Mouse (Mus musculus): ENCODE data around the gene Plscr1.

Plscr1 gene

GRCm38 (mm10) chr9:92253585-92254321 lies 4.2 kb downstream of the Plscr1 start:
- no peak for DNase-seq (ENCODE audit: low read depth)

DNA sequence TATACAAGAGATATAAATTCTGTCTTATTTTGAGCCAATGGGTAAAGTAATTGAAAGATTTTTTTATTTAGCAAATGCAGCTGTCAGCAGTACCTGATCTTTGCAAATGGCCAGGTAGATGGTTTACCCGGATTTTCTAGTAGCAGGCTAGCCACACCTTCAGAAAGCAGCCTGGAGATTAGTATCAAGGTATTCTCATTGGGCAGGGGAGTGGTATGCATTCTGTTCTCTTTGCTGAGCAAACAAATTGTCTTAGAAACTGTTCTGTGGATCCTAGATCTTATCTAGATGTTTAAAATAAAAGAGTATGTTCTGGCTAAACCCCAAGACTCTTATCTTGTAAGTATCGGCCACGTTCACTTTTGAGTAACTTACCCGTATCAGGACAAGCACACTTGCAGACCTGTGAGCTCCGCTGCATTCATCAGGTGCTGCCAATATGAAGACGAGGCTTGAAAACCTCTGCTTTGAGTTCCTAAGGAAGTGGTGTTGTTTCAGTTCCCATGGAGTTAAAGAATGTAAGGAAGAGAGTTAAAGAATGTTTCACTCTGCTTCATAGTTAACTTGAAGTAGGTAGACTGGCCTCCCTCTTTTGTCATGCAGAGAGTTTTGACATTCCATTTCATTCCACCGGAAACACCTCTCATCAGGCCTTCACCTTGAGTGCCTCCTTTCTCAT lies 11.1 kb downstream of the Plscr1 start:
- DNase-seq (ENCODE audit: low read depth), result no peak

- peak; percentile 50 for DNase-seq (ENCODE audit: low read depth)
Observed at GRCm38 (mm10) chr9:92265719-92266118, 16.2 kb downstream of the Plscr1 start.

DNA sequence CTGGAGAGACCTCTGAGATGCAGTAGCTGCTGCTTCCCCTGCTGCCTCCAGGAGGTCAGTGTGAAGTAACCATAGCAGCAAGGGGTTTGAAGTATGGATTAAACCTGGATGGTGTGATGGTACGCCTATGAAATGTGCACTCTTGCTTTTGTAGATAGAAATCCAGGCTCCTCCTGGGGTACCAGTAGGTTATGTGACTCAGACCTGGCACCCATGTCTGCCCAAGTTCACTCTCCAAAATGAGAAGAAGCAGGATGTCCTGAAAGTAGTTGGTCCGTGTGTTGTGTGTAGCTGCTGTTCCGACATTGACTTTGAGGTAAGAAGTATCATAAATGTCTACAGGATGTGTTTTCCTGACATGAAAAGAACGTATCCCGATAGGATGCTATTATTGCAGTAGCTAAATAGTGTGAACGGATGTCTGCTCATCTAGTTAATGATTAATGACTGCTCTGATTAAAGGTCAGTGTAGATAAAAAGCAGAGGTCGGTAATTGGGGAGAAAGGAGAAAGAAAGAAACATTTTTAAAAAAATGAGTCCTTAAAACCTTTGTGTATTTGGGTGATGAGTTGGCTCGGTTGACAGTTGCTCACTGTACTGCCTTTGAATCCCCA lies 17.1 kb downstream of the Plscr1 start:
- no peak for DNase-seq (ENCODE audit: low read depth)

GRCm38 (mm10) chr9:92267732-92268131 lies 18.2 kb downstream of the Plscr1 start:
- no peak for DNase-seq (ENCODE audit: low read depth)

DNA sequence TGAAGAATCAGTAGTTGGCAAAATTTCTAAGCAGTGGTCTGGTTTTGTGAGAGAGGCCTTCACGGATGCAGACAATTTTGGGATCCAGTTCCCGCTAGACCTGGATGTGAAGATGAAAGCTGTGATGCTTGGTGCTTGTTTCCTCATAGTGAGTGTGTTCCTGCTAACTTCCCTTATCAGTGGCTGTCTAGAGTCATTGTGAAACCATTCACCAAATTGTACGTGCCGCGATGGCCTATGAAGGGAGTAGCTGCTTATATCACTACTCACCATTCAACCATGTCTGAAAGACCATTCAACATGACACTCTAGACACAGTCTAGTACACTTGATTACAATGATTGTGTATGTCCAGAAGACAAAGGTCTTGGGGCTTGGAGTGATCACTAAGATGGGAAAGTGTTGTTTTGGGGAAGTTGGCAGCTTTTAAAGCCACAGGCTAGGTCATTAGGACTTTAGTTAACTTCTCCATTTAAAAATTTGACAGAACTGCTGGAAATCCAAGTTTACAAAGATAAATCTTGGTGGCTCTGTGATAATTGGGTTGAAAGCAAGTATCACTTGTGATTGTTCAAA lies 20.4 kb downstream of the Plscr1 start:
- DNase-seq (ENCODE audit: low read depth), result no peak

DNA sequence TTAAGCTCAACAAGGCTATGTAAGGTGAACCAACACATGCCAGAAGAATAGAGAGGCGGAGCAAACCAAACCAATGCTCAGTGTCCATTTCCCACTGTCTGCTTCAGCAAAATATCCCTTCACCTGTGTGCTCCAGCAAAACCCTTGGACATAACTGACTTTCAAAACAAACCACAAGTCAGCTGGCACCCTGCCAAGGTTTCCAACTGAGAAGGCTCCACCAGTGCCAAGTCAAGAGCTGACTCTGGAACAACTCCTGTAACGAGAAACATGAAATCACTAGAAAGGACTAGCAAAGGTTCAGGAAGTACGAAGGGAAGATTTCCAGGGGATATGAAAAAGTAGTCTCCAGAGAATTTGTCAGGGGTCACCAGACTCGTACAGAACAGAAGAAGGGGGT lies 21.4 kb downstream of the Plscr1 start:
- no peak for DNase-seq (ENCODE audit: low read depth)

DNA sequence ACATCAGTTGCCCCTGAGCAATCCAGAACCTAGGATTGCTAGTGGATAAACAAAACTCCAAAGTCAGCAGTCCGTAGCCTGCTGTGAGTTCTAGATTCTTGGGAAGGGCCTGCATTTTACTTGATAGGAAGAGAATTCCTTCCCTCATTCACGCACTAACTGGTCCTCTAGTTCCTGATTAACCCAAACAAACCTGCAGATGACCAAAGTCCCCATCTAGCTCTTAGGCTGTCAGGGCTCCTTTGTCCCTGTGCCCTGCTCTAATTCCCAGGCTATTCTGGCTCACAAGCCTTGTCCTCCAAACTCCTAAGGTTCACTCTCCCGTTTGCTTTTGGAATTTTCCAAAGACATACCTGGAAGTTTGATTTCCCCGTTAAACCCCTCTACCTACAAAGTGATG lies 23.1 kb downstream of the Plscr1 start:
- DNase-seq (ENCODE audit: low read depth), result no peak

- DNase-seq (ENCODE audit: low read depth), result no peak
Observed at GRCm38 (mm10) chr9:92273271-92273670, 23.7 kb downstream of the Plscr1 start.

DNA sequence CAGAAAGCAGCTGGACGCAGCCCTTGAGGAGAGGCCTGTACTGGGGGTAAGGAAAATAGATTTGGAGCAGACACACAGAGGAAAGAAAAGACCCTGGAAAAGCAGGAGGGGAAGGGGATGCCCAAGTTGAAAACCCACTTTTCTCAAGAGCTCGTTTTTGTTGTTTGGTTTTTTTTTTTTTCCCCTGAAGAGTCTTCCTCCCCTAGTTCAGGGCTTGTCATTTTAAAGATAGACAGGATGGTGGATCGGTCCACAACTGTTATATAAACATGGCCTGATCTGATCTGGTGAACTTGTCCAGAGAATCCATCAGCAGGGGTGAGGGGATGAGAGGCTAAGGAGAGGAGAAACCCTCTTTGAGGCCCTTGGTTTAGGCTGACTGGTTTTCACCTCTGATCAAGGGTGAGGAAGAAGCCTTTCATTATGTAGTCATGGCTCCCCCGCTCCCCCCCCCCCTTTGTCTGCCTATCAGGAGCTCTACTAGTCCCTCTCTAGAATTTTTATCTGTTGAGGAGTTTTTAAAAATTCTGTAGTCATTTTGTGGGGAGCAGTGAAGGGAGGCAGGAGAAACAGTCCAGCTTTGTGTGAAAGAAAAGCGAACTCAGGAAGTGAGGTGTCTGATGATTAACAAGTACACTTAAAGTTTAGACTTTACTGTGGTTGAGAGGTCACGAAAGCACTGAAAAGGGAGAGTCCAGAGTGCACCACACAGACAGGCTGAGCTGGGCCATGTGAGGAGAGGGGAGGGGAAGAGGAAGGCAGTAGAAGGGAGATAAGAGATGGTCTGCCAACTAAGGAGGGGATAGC lies 24.6 kb downstream of the Plscr1 start:
- peak; percentile 16 for DNase-seq (ENCODE audit: low read depth)

- no peak for DNase-seq (ENCODE audit: low read depth)
Observed at GRCm38 (mm10) chr9:92275486-92276207, 26.1 kb downstream of the Plscr1 start, which contains the start of gene Plscr2. Gene Plscr2, plus strand, starts transcription at chr9:92275602.

- no peak for DNase-seq (ENCODE audit: low read depth)
Observed at GRCm38 (mm10) chr9:92276360-92276759, 26.8 kb downstream of the Plscr1 start.

DNA sequence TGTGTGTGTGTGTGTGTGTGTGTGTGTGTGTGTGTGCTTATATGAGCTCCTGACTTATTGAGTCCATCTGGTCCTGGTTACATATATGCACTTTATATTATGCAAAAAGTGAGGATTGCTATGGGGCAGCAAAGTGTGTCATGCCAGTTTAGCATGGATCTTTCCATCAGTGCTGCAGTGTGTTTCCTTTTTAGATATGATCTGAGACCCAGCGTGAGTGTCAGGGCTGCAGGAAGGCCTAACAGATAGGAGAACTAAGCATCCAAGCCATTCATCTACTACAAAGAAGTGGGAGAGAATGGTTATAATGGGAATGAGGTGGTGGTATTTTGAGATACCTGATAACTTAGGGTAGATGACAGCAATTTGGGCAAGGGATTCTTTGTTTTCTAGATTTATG lies 30.5 kb downstream of the Plscr1 start:
- DNase-seq (ENCODE audit: low read depth), result no peak

DNA sequence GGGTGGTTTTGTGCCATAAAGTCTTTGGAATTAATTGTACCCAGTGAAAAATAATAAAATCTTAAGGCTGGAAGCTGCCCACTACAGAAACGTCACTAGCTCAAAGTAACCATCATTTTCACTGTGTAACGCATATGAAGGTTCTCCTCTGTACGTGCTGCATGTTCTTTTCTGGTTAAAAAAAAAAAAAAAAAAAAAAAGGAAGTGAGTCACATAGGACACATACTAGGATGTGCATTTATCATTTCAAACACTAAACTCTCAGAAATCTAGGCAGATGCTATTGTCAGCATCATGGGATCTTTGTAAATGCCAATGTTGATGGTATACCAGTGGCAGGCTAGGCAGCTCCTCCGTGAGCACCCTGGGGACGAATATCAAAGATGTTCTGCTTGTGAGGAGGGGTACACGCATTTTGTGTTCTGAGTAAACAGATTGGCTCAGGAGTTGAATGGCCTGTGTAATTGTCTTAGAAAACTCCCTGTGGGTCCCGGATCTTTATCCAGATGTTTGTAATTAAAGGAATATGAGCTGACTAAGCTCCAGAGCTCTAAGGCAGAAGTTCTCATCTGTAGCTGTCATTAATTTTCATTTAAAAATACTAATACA lies 33.1 kb downstream of the Plscr1 start:
- DNase-seq (ENCODE audit: low read depth), result no peak

DNA sequence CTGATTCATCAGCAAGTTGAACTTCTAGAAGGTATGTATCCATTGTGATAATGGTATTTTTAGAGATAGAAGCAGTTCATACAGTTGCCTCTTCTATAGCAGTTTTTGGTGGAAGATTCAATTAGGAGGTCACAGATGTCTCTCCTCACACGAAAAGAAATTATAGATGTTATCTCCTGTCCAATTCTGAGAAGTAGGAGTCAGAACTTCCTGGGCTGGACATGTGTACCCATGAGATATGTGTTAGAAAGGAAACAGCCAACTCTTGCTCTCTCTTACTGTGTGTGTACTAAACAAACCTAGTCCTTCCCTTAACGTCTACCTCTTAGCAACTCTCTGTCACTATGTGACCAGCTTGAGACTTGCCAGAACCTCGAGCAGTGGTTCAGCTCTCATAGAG lies 40.1 kb downstream of the Plscr1 start:
- no peak for DNase-seq (ENCODE audit: low read depth)

- no peak for DNase-seq (ENCODE audit: low read depth)
Observed at GRCm38 (mm10) chr9:92292169-92292568, 42.6 kb downstream of the Plscr1 start.

DNA sequence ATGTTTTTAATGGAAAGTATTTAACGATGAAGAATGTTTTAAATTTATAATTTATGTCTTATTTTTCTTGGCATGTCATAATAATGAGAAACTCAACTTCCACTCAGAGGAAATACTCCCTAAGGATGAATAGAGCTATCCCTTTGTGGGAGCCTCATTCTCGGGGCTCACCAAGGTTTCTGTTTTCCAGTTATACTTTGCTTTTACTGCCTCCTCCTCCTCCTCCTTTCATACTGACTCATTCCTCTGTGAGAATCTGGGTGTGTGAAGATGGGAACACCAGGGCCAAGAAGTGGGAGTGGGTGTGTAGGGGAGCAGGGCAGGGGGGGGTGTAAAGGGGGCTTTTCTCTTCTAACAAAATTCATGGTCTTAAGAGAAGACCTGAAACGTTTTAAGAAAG lies 43.4 kb downstream of the Plscr1 start:
- DNase-seq (ENCODE audit: low read depth), result no peak

DNA sequence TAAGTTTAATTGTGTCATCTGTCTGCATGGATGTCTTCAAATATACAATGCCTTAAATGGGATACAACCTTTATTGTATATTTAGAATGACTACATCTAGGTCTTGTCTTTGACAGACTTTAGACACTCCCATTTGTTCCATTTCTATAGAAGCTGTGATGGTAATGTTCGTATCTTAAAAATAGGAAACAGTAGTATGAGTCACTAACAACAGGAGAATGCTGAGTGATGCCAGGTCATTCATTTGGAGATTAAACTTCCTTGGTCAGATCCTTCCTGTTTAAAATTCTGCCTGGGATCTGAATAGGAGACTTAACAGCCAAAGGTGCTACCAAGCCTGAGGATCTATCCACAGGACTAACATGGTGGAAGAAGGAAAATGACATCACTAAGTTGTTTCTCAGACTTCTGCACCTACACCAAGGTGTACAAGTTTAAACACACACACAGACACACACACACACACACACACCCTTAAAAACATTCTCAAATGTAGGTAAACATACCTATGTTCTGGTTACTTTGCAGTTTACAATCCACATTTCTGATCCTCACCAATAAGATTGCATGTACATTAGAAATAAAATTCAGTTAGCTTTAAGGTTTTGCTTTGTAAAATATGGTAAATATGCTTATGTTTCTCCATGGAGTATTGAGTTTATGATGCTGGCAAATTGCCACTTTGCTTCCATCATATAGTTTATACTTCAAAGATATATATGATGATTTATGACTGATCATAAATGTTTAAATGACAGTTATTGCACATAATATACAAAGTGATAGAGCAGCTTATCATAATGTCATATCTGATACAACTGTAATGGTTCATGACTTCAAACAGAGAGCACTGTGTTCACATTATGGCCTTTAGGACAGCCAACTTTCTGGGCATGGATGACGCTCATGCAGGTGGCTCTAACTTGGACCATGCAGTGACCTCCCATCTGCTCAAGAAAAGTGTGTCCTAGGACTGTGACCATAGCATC lies 44.3 kb downstream of the Plscr1 start:
- no peak for DNase-seq (ENCODE audit: low read depth)

DNA sequence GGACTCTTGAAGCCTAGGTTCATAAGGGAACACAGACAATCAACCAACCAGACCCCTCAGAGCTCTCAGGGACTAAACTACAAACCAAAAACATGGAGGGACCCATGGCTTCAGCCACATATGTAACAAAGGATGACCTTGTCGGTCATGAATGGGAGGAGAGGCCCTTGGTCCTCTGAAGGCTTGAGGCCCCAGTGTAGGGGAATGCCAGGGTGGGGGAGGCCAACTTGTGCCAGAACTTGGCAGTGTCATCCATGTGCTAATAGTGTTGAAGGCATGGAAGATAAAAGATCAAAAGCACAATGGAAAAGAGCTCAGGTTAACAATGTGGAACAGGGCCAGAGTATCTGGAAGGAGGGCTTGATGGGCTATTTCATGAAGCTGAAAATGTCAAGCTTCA lies 48.7 kb downstream of the Plscr1 start:
- DNase-seq (ENCODE audit: low read depth), result no peak

DNA sequence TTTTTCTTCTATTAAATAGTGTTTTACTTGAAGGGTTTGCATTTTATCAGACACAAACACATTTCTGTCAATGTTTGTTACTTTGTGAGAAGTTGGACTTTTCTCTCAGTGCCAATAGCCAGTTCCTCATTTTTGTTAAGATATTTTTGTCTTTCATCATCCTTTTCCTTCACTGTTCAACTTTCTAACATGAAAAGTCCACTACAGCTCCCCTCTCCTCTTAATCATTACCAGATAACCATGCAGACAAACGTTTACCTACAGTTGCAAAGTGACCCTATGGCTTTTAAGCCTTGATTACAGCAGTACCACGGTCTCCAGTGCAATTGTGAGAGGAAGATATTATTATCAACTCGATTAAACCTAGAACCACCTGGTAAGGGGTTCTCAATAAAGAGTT lies 51.7 kb downstream of the Plscr1 start:
- no peak for DNase-seq (ENCODE audit: low read depth)
